Mouse (Mus musculus) frontal cortex, postnatal 25 days (tissue): Measurements from ENCODE around the gene Fgf18.

Experiments
- DNase-seq, 2 experiments: peaks; one replicate each; pipeline ENCODE4 v3.0.0; 2022; ENCODE audit warnings: low spot score in 2 of 2

The Fgf18 gene

GRCm38 (mm10) chr11:33151128-33151779 lies 4.1 kb upstream of the Fgf18 start:
- no peak for DNase-seq

GRCm38 (mm10) chr11:33150364-33150763 lies 3.2 kb upstream of the Fgf18 start:
- no peak for DNase-seq

- DNase-seq: no peak
Measured at GRCm38 (mm10) chr11:33149453-33149852, 2.3 kb upstream of the Fgf18 start.

GRCm38 (mm10) chr11:33149088-33149436 lies 1.9 kb upstream of the Fgf18 start:
- DNase-seq: no peak

- DNase-seq: peak; percentile 56 to 67
Measured at GRCm38 (mm10) chr11:33148338-33149087, 1.3 kb upstream of the Fgf18 start.

- no peak for DNase-seq
Measured at GRCm38 (mm10) chr11:33147572-33148337, 555 bp upstream of the Fgf18 start.

GRCm38 (mm10) chr11:33146651-33147131 lies 509 bp downstream of the Fgf18 start:
- no peak for DNase-seq

GRCm38 (mm10) chr11:33146143-33146497 lies 1.1 kb downstream of the Fgf18 start:
- peak; percentile 61 to 73 for DNase-seq

GRCm38 (mm10) chr11:33145201-33146142 lies 1.7 kb downstream of the Fgf18 start:
- DNase-seq: no peak

GRCm38 (mm10) chr11:33143906-33144305 lies 3.3 kb downstream of the Fgf18 start:
- DNase-seq: no peak

- no peak for DNase-seq
Measured at GRCm38 (mm10) chr11:33142801-33143200, 4.4 kb downstream of the Fgf18 start.

- no peak for DNase-seq
Measured at GRCm38 (mm10) chr11:33140111-33140460, 7.1 kb downstream of the Fgf18 start.

- DNase-seq: no peak
Measured at GRCm38 (mm10) chr11:33139458-33140110, 7.6 kb downstream of the Fgf18 start.

GRCm38 (mm10) chr11:33138686-33139085 lies 8.5 kb downstream of the Fgf18 start:
- no peak for DNase-seq

- DNase-seq: no peak
Measured at GRCm38 (mm10) chr11:33134391-33134986, 12.7 kb downstream of the Fgf18 start.

- no peak for DNase-seq
Measured at GRCm38 (mm10) chr11:33132619-33133338, 14.4 kb downstream of the Fgf18 start.

GRCm38 (mm10) chr11:33127058-33127457 lies 20.1 kb downstream of the Fgf18 start:
- DNase-seq: no peak

- DNase-seq: no peak
Measured at GRCm38 (mm10) chr11:33122575-33123268, 24.5 kb downstream of the Fgf18 start.

GRCm38 (mm10) chr11:33119556-33119955 lies 27.6 kb downstream of the Fgf18 start:
- DNase-seq: no peak
